Mouse (Mus musculus) liver, embryonic 14.5 days (tissue): ENCODE data around the gene Fam92b. TPM values are rescaled to one million over a fixed set of nuclear protein-coding genes. Genes with fewer than 3 reads are reported as not detected.

ENCODE experiments used
- ATAC-seq: fragments of 200-750 bp; cut with Nextera tagmentation; 2 replicates; pipeline ENCODE4 v1.8.0; 2017; ENCODE audit warnings: moderate number of reproducible peaks, mild to moderate bottlenecking, moderate library complexity; ENCODE audit not compliant: insufficient read depth
- DNase-seq, 3 experiments: peaks; one replicate each; pipeline ENCODE4 v3.0.0-alpha.2; 2012 to 2013; ENCODE audit warnings: low read depth in 3 of 3, low spot score in 3 of 3
- H3K27ac ChIP-seq: fragments of 300-500 bp; sonication (generic); 2 replicates; pipeline ENCODE4 v1.5.1; 2014; ENCODE audit warnings: moderate library complexity, mild to moderate bottlenecking, control low read depth, inconsistent platforms
- H3K27me3 ChIP-seq: fragments of 300-500 bp; sonication (generic); 2 replicates; pipeline ENCODE4 v1.6.1; 2014; ENCODE audit warnings: mild to moderate bottlenecking, low read length, moderate library complexity; ENCODE audit not compliant: control insufficient read depth, insufficient read depth
- H3K36me3 ChIP-seq: fragments of 300-500 bp; sonication (generic); replicated peaks from 2 replicates; pipeline ENCODE4 v1.6.1; 2014; ENCODE audit warnings: low read depth; ENCODE audit not compliant: control insufficient read depth, insufficient read depth
- H3K4me1 ChIP-seq, 2 experiments: fragments of 200-500 bp in 1 of 2; fragments of 300-500 bp in 1 of 2; sonication (generic) in 1 of 2; replicated peaks; 2 replicates each; pipeline ENCODE4 v1.6.1; 2012 to 2014; ENCODE audit warnings: antibody characterized with exemption in 1 of 2, inconsistent platforms in 1 of 2, low read length in 1 of 2; ENCODE audit not compliant: control insufficient read depth in 2 of 2, insufficient read depth in 2 of 2
- H3K4me2 ChIP-seq: fragments of 300-500 bp; sonication (generic); 2 replicates; pipeline ENCODE4 v1.6.1; 2014; ENCODE audit warnings: low read depth, mild to moderate bottlenecking, control low read depth, moderate library complexity
- H3K4me3 ChIP-seq, 2 experiments: fragments of 200-500 bp in 1 of 2; fragments of 300-500 bp in 1 of 2; sonication (generic) in 1 of 2; 2 replicates each; pipeline ENCODE4 v1.5.1; 2012 to 2014; ENCODE audit warnings: low read depth in 2 of 2, low read length in 2 of 2, mild to moderate bottlenecking in 2 of 2, control low read depth in 1 of 2, inconsistent platforms in 1 of 2, moderate library complexity in 1 of 2; ENCODE audit not compliant: insufficient read depth in 1 of 2
- H3K9ac ChIP-seq: fragments of 300-500 bp; sonication (generic); replicated peaks from 2 replicates; pipeline ENCODE4 v1.6.1; 2014; ENCODE audit warnings: mild to moderate bottlenecking, control low read depth, moderate library complexity
- H3K9me3 ChIP-seq: fragments of 300-500 bp; sonication (generic); 2 replicates; pipeline ENCODE4 v1.6.1; 2016; ENCODE audit warnings: low read length, mixed read lengths; ENCODE audit not compliant: control insufficient read depth
- CTCF ChIP-seq: IDR thresholded peaks from 2 replicates; pipeline ENCODE4 v1.5.1; 2016; ENCODE audit warnings: antibody characterized with exemption, low read depth, control low read depth
- EP300 ChIP-seq: IDR thresholded peaks from 2 replicates; pipeline ENCODE4 v1.6.1; 2016; ENCODE audit warnings: antibody characterized with exemption, low read depth
- WGBS: fragments of 180-500 bp; shearing (Covaris S2); extraction: QIAGEN DNeasy Blood & Tissue Kit; methylation state at CpG from one replicate; pipeline ENCODE4 v1.1.7; 2014; ENCODE audit not compliant: insufficient replicate concordance; 5-methylcytosine and 5-hydroxymethylcytosine counted together
- polyA plus RNA-seq, 2 experiments: library from polyadenylated mRNA; depleted of rRNA in 1 of 2; stranded (reverse) in 1 of 2; unstranded in 1 of 2; fragments of >200 nt; fragmentation: Nextera tagmentation in 1 of 2; extraction: Ambion mirVana in 1 of 2; gene quantifications; 2 replicates each; pipeline versions ENCODE4 v1.2.1 to v1.2.3; 2012 to 2014

Gene Fam92b
- polyA plus RNA-seq, 2 experiments = not detected

GRCm38 (mm10) chr8:120216855-120217830, 39.9 kb upstream of the Fam92b start:
- H3K9ac ChIP-seq = no peak overlapping the region
- 27% methylated on average over 13 of the region's 13 CpGs for WGBS
- H3K9me3 ChIP-seq = no peaks in the 10 kb centered on the region
- H3K4me1 ChIP-seq = 0 out of 4 replicates have a peak, but pooled peaks cover 0 to 2% of the 10 kb centered on the region in 2 experiments
- DNase-seq (no peak), ATAC-seq (no peak)
- no peak overlapping the region for H3K27ac ChIP-seq
- no peaks in the 10 kb centered on the region for H3K36me3 ChIP-seq
- no peak for TF ChIP-seq CTCF
- no peak for TF ChIP-seq EP300
- H3K4me2 ChIP-seq = no peak overlapping the region
- no peak overlapping the region for H3K4me3 ChIP-seq
- no peaks in the 10 kb centered on the region for H3K27me3 ChIP-seq

GRCm38 (mm10) chr8:120215416-120216141, 38.3 kb upstream of the Fam92b start:
- TF ChIP-seq EP300 (no peak), CTCF (no peak)
- no peak overlapping the region for H3K27ac ChIP-seq
- H3K4me2 ChIP-seq = no peak overlapping the region
- H3K36me3 ChIP-seq = no peaks in the 10 kb centered on the region
- WGBS = 43% methylated on average over 7 of the region's 7 CpGs
- H3K4me1 ChIP-seq = 0 out of 4 replicates have a peak, but pooled peaks cover 0 to 2% of the 10 kb centered on the region in 2 experiments
- DNase-seq (no peak), ATAC-seq (no peak)
- no peaks in the 10 kb centered on the region for H3K27me3 ChIP-seq
- no peaks in the 10 kb centered on the region for H3K9me3 ChIP-seq
- H3K9ac ChIP-seq = no peak overlapping the region
- no peak overlapping the region for H3K4me3 ChIP-seq

GRCm38 (mm10) chr8:120213939-120214338, 36.7 kb upstream of the Fam92b start:
- no peak for DNase-seq
- H3K36me3 ChIP-seq = no peaks in the 10 kb centered on the region
- H3K4me1 ChIP-seq = 0 out of 4 replicates have a peak, but pooled peaks cover 0 to 2% of the 10 kb centered on the region in 2 experiments
- no peak overlapping the region for H3K9ac ChIP-seq
- H3K4me3 ChIP-seq = no peak overlapping the region
- H3K27me3 ChIP-seq = no peaks in the 10 kb centered on the region
- TF ChIP-seq EP300 (no peak), CTCF (no peak)
- no peak overlapping the region for H3K27ac ChIP-seq
- no peak overlapping the region for H3K4me2 ChIP-seq
- H3K9me3 ChIP-seq = no peaks in the 10 kb centered on the region
- WGBS = 47% methylated on average over 5 of the region's 5 CpGs
- no peak for ATAC-seq

GRCm38 (mm10) chr8:120213229-120213628, 36.0 kb upstream of the Fam92b start:
- no peak for ATAC-seq
- Histone ChIP-seq H3K4me3 (no peak overlapping the region), H3K27me3 (no peaks in the 10 kb centered on the region), H3K27ac (no peak overlapping the region), H3K9me3 (no peaks in the 10 kb centered on the region), H3K36me3 (no peaks in the 10 kb centered on the region), H3K4me1 (0 out of 4 replicates have a peak, but pooled peaks cover 0 to 2% of the 10 kb centered on the region in 2 experiments), H3K9ac (no peak overlapping the region), H3K4me2 (no peak overlapping the region)
- no peak for TF ChIP-seq EP300
- no peak for TF ChIP-seq CTCF
- 63% methylated on average over 3 of the region's 3 CpGs for WGBS
- DNase-seq = no peak

DNA sequence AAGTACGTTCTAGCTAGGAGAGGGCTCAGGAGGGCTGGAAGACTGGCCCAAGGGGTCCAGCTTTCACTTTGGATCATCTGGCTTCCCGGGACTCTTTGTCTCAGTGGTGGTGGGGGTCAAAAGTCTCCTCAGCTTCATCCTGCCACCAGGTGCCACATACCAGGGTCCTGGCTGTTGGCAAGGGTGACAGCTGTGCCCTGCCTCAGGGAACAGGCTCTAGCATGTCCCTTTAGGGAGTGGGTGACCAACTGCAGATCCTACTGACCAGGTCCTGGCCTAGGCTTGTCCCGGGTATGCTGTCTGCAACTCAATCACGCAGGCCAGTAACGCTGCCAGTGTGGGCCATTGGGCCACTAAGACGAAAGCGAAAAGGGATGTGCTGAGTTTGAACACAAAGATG, 35.3 kb upstream of the Fam92b start:
- ATAC-seq = no peak
- Histone ChIP-seq H3K9ac (no peak overlapping the region), H3K27me3 (no peaks in the 10 kb centered on the region), H3K36me3 (no peaks in the 10 kb centered on the region), H3K27ac (no peak overlapping the region), H3K4me3 (no peak overlapping the region), H3K4me2 (no peak overlapping the region), H3K4me1 (0 out of 4 replicates have a peak, but pooled peaks cover 0 to 2% of the 10 kb centered on the region in 2 experiments), H3K9me3 (no peaks in the 10 kb centered on the region)
- no peak for TF ChIP-seq EP300
- no peak for TF ChIP-seq CTCF
- WGBS = 70% methylated on average over 7 of the region's 7 CpGs
- no peak for DNase-seq
